8 mouse cellular contexts compared by ENCODE assay signal in genomic region chr14:47354111-47354577, GRCm38 (mm10). TPM values are rescaled to one million over a fixed set of nuclear protein-coding genes. Genes with fewer than 3 reads are reported as not detected.
DNase-seq lines count a peak whose midpoint lies in the region; ATAC-seq and TF ChIP-seq lines count a peak whose summit lies in the region.
"Had no signal": no experiment of that assay in that cellular context is flagged by ENCODE, and none has a peak within 500 bp of the region (broad histone marks: within the 10 kb centered on the region; RNA-seq: fewer than 3 reads in every experiment).

No protein-coding gene starts in this region.

- 0 out of 2 replicates have a peak, but pooled peaks have one; percentile 18 for TF ChIP-seq EP300 in liver, embryonic 14.5 days (IDR thresholded peaks at IDR 0.05; ENCODE audit: low read depth)

- peak overlapping the region; percentile 18; the same call in 1 of the 2 replicates for H3K9ac ChIP-seq in liver, embryonic 14.5 days (replicated peaks)
- H3K9ac ChIP-seq: midbrain, embryonic 12.5 days had no signal

- WGBS in liver, embryonic 14.5 days (ENCODE audit: insufficient replicate concordance), result 44% methylated on average over 8 of the region's 8 CpGs

- peak; percentile 66; the same call in 1 of the 2 replicates for ATAC-seq in liver, embryonic 14.5 days (ENCODE audit: insufficient read depth)

- H3K4me1 ChIP-seq in liver, embryonic 14.5 days (replicated peaks; ENCODE audit: control insufficient read depth in 2 of 2, insufficient read depth in 2 of 2, low read length in 1 of 2), result peaks cover 6 to 10% of the 10 kb centered on the region in 2 experiments
- H3K4me1 ChIP-seq: midbrain, embryonic 12.5 days had no signal

- no peaks in the 10 kb centered on the region for H3K36me3 ChIP-seq in liver, embryonic 14.5 days (replicated peaks; ENCODE audit: control insufficient read depth, insufficient read depth, low read depth)
- H3K36me3 ChIP-seq: midbrain, embryonic 12.5 days had no signal

- no peak overlapping the region for H3K4me3 ChIP-seq in liver, embryonic 14.5 days (ENCODE audit: insufficient read depth in 1 of 2, low read depth in 2 of 2, low read length in 2 of 2)
- H3K4me3 ChIP-seq: midbrain, embryonic 12.5 days had no signal

- peak overlapping the region; percentile 6; the same call in 1 of the 2 replicates for H3K4me2 ChIP-seq in liver, embryonic 14.5 days (ENCODE audit: low read depth)
- H3K4me2 ChIP-seq: midbrain, embryonic 12.5 days had no signal

- no peaks in the 10 kb centered on the region for H3K9me3 ChIP-seq in liver, embryonic 14.5 days (ENCODE audit: control insufficient read depth, low read length)
- H3K9me3 ChIP-seq: midbrain, embryonic 12.5 days had no signal

- peak; percentile 82 for DNase-seq in 3134 (ENCODE audit: extremely low read depth, insufficient read length, low spot score)
- DNase-seq in B cell, adult 2 months, result peak; percentile 23 to 24
- DNase-seq in brain, adult 2 months (ENCODE audit: low read depth, low spot score), result peak; percentile 44
- DNase-seq in liver, embryonic 14.5 days (ENCODE audit: low read depth in 3 of 3, low spot score in 3 of 3), result peak in 2 of 3 experiments; percentile 38 to 45
- peak; percentile 80 for DNase-seq in testis, postnatal 14 days (ENCODE audit: low spot score)
- DNase-seq in thymus, postnatal 25 days, result no peak
- no peak for DNase-seq in T-cell, adult 2 months (ENCODE audit: low spot score)

- TF ChIP-seq CTCF in liver, embryonic 14.5 days (IDR thresholded peaks at IDR 0.05; ENCODE audit: low read depth), result peak; percentile 64

- H3K27ac ChIP-seq in liver, embryonic 14.5 days, result no peak overlapping the region
- H3K27ac ChIP-seq: midbrain, embryonic 12.5 days had no signal

- no peaks in the 10 kb centered on the region for H3K27me3 ChIP-seq in liver, embryonic 14.5 days (ENCODE audit: control insufficient read depth, insufficient read depth, low read length)
- H3K27me3 ChIP-seq: midbrain, embryonic 12.5 days had no signal

RNA-seq across cellular contexts. Expression of gene Lgals3, which starts 13.4 kb away (rescaled TPM):
- 11.7 and 16.3 TPM in 2 replicates for polyA plus RNA-seq in liver, embryonic 14.5 days (2012; rRNA removed)
- polyA plus RNA-seq in liver, embryonic 14.5 days (2014; fragmentation: Nextera tagmentation; extraction: Ambion mirVana), result 27.4 and 40.5 TPM in 2 replicates

RNA-seq across cellular contexts. Expression of gene Mapk1ip1l, which starts 56.1 kb away (rescaled TPM):
- 19.1 TPM in 2 replicates for polyA plus RNA-seq in liver, embryonic 14.5 days (2012; rRNA removed)
- polyA plus RNA-seq in liver, embryonic 14.5 days (2014; fragmentation: Nextera tagmentation; extraction: Ambion mirVana), result 26.3 and 30.7 TPM in 2 replicates

Comparison
In these comparisons a context has a peak if more than half of its experiments do, and no peak if none do; other contexts are left out.
1. DNase-seq: peak in 3134 (single experiment), B cell, adult 2 months (2 of 2), brain, adult 2 months (single experiment), liver, embryonic 14.5 days (2 of 3) and testis, postnatal 14 days (single experiment); none in thymus, postnatal 25 days (single experiment) and T-cell, adult 2 months (single experiment).